Mouse (Mus musculus) spleen, postnatal 36 days (tissue): ENCODE measurements around the gene Src.

Experiments
- DNase-seq, 2 experiments: peaks; one replicate each; pipeline ENCODE4 v3.0.0; 2022; ENCODE audit warnings: low spot score in 2 of 2, mixed read lengths in 1 of 2

Src gene

GRCm38 (mm10) chr2:157437123-157437522 lies 18.9 kb downstream of the Src start:
- DNase-seq: no peak

GRCm38 (mm10) chr2:157441363-157441762 lies 23.1 kb downstream of the Src start:
- no peak for DNase-seq

- peak; percentile 19 to 27 for DNase-seq
Measured at GRCm38 (mm10) chr2:157447297-157448158, 29.3 kb downstream of the Src start.

- DNase-seq: no peak
Measured at GRCm38 (mm10) chr2:157448356-157448755, 30.1 kb downstream of the Src start.

- no peak for DNase-seq
Measured at GRCm38 (mm10) chr2:157450905-157451304, 32.7 kb downstream of the Src start.

- DNase-seq: no peak
Measured at GRCm38 (mm10) chr2:157451372-157452040, 33.3 kb downstream of the Src start.

GRCm38 (mm10) chr2:157457100-157457806 lies 39.0 kb downstream of the Src start:
- peak; percentile 73 to 80 for DNase-seq

GRCm38 (mm10) chr2:157458472-157458871 lies 40.2 kb downstream of the Src start:
- peak; percentile 45 to 54 for DNase-seq

GRCm38 (mm10) chr2:157459736-157460135 lies 41.5 kb downstream of the Src start:
- DNase-seq: no peak

- DNase-seq: no peak
Measured at GRCm38 (mm10) chr2:157462776-157463710, 44.8 kb downstream of the Src start.

GRCm38 (mm10) chr2:157463887-157464745 lies 45.9 kb downstream of the Src start:
- no peak for DNase-seq

GRCm38 (mm10) chr2:157464746-157465126 lies 46.5 kb downstream of the Src start:
- no peak for DNase-seq

GRCm38 (mm10) chr2:157466836-157467235 lies 48.6 kb downstream of the Src start:
- DNase-seq: no peak

- DNase-seq: peak; percentile 14 to 16
Measured at GRCm38 (mm10) chr2:157468130-157468796, 50.0 kb downstream of the Src start.

- DNase-seq: no peak
Measured at GRCm38 (mm10) chr2:157471292-157471691, 53.0 kb downstream of the Src start.

GRCm38 (mm10) chr2:157471737-157472136 lies 53.5 kb downstream of the Src start:
- DNase-seq: no peak

GRCm38 (mm10) chr2:157472469-157472868 lies 54.2 kb downstream of the Src start:
- no peak for DNase-seq

- DNase-seq: no peak
Measured at GRCm38 (mm10) chr2:157474269-157474729, 56.1 kb downstream of the Src start.
